Mouse (Mus musculus) spleen, adult 2 months (tissue): Measurements from ENCODE around the gene Mrtfb.

Source experiments
- CTCF ChIP-seq: fragments of 200-500 bp; IDR thresholded peaks from 2 replicates; pipeline ENCODE4 v1.5.1; 2011; ENCODE audit warnings: mild to moderate bottlenecking, inconsistent platforms; ENCODE audit not compliant: insufficient read depth, insufficient read length, insufficient replicate concordance; ENCODE audit errors: extremely low read depth
- POLR2A ChIP-seq: fragments of 200-500 bp; IDR thresholded peaks from 2 replicates; pipeline ENCODE4 v1.6.1; 2011; ENCODE audit warnings: low read depth, low read length, inconsistent platforms

DNA sequence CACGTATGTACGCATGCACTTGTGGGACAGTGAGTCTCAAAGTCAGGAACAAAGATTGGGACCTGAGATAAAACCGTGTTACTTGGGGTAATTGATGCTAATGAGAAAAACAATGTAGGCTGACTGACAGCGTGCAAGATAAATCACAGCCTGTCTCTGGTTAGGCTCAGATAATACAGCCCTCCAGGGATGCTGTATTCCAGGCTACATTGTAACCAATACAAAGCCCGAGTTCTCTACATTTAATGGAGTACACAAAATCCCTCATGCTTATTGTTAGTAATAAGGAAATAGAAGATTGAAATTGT, 1.2 kb downstream of the Mrtfb start:
- no peak for TF ChIP-seq POLR2A
- no peak for TF ChIP-seq CTCF
